Mouse (Mus musculus): Measurements from ENCODE around the gene Dennd4a.

- no peak for TF ChIP-seq CTCF (IDR thresholded peaks at IDR 0.05; ENCODE audit: low read depth)
- TF ChIP-seq EP300 (IDR thresholded peaks at IDR 0.05; ENCODE audit: low read depth) = 0 out of 2 replicates have a peak, but pooled peaks have one; percentile 1
Observed at GRCm38 (mm10) chr9:64812475-64812860, 1.3 kb downstream of the Dennd4a start.

Data from liver, postnatal 0 days (tissue).